Mouse (Mus musculus): ENCODE data around the gene Itk.

The Itk gene

DNA sequence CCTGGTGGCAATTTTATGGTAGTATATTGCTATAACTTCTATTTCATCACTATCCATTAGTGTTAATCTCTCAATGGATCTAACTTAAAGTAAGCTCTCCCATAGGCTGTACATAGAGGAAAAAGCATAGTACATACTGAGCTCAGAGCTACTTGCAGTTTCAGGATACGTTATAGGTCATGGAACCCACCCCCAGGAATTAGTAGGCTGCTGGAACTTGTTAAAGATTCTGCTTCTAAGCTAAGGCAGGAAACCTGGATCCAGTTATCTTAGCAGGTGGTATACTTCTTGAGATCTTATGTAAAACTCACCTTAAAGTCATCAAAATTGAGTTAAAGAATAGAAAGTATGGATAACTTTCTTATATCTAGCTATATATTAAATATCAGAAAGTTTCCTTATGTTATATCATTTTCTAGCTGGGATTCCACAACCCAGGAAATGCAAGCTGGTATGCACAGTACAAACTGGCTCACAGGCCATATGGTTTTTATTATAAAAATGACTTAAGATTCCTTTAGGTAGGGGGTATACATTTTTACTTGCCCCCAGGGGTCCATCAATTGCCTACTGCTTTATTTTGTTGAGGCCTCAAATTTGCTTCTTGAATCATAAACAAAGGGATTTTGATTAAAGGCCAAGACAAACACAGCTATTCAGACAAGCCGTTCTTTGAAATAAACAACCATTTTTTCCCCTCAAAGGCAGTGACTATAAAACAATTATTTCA, 39.5 kb downstream of the Itk start:
- DNase-seq, result no peak

DNA sequence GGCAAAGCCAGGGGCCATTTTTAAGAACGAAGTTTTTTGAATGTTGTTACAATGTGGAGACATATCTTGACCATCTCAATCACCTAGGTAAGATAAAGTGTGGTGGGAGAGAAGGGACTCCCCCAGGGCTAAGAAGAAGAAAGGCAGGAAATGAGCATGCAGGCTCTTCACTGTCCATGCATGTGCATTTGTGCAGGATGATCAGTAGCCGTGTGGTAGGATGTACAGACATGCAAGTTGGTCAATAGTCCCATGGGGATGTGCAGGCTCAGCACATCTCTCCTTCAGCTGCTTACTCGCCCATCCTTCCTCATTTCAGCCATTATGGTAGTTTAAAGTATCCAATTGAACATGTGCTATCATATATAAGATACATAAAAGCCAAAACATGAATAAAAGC, 40.9 kb downstream of the Itk start:
- no peak for DNase-seq

DNA sequence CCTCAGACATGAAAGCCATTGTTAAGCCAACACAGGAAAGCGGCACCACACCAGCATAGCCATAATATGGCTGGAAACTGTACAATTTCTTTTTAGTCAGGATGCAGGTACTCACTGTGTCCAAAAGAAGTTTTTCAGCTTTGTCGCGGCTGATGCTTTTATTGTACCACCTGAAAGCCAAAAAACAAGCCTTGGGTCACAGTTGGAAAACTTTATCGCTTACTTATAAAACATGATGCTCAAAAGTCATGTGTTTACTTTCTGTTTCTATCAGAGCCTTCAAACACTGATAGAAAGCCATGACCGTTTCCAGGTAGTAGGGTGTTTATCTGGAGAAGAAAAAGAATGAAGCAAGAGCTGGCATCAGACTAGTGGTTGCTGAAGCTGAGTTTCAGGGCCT, 41.6 kb downstream of the Itk start:
- DNase-seq, result no peak

DNA sequence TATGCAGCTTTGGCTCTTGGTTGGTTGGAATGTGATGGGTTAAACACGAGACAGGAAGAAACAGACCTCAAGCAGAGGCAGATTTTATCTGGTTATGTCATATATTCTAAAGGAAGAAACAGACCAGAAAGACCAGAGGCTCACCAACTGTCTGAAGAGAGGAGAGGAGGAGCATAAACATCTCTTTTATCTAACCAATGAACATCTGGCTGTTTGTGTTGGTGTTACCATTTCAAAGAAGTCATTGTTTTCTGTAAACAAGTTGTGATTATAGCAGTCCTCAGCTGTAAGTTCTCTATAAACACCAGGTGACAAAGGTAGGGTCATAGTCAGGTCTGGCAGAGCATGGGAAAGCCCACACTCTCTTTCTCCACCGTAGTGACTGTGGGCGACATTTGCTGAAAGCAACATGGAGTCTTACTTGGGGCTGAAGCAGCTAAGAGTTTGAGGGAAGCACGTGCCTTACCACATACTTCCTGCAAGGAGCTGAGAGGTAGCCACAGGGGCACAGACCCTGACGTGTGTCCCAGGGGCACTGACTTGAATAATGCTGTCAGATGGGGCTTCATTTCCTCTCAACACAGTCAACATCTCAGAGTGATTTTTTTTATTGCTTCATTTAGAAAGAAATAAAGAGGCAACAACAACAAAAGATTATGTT, 45.3 kb downstream of the Itk start:
- no peak for DNase-seq

DNA sequence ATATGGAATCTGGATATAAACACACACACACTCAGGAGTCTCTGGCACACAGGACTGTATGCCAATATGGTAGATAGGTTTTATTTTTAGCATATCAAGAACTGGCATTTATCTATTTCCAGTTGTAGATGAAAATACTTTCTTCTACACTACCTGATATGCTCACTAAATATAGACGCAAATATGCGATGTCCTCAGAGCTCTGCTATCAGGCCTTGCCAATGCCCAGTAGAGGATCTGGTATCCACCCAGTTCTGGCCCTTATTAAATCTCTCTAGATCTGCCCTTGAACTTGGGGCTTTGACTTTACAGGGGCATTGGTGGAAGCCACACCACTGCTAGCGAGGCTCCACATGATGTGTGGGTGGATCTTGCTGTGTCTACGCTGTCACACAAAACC, 47.4 kb downstream of the Itk start:
- no peak for DNase-seq

GRCm38 (mm10) chr11:46336020-46336419, 53.3 kb downstream of the Itk start:
- DNase-seq, result no peak

DNA sequence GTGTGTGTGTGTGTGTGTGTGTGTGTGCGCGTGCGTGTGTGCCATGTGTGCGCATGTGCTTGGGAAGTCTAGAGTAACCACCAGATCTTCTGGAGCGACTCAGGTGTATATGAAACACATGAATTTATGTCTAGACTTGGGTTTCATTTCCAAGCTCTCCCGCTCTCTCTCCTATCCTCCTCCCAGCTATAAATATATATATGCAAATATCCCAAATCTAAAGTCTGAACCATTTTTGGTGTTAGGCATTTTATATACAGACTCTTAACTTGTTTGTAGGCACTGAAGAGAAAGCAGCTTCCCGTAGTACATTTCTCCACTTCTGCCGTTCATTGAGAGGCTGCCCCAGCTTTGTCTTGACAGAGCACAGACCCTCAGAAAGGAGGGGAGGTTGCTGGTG, 57.1 kb downstream of the Itk start:
- no peak for DNase-seq

DNA sequence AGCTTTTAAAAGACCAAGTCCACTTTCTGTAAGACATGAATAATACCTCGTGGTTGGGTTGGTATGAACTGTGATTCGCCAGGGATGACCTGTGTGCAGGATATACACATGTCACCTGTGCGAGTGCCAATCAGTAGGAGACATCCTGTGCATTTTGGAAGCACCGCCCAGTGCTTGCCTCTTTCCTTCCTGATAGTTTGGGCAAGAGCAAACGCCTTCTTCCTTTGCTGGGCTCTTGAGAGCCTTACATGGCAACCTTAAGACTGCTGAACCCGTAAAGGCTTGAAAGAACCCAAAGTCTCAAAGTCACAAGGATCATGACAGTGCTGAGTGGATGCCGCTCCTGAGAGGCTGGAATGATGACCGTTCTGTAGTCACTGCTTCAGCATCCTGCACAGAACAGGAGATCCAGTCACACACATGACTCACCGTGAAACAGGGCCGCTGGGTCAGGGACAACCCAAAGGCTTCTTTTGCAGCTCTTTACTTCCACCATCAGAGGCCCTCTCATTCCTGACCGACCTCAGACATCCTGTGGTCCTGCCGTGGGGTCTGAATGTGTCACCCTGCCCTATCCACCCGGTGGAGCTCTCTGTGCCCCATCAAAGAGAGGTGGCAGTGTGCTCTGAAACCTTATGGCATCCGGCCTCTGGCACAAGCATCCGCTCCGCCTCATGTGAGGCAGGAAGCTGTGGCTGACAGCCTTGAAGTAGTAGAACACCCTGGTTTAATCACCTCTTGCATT, 62.9 kb downstream of the Itk start:
- no peak for DNase-seq

DNA sequence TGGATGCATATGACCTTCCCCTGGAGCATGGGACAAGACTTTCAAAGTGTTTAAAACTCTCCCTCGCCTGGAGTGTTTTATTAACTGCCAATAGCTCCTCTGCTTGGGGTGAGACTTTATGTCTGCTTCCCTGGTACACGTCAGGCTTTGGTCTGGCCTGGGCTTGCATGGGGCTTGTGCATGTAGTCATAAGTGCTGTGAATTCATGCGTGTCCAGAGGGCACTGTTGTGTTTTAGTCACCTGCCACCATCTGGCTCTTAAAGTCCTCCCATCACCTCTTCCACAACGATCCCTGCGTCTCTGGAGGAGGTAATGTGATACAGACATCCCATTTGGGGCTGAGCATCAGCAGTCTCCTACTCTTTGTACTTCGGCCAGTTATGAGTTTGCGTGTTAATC, 67.8 kb downstream of the Itk start:
- DNase-seq, result no peak

DNA sequence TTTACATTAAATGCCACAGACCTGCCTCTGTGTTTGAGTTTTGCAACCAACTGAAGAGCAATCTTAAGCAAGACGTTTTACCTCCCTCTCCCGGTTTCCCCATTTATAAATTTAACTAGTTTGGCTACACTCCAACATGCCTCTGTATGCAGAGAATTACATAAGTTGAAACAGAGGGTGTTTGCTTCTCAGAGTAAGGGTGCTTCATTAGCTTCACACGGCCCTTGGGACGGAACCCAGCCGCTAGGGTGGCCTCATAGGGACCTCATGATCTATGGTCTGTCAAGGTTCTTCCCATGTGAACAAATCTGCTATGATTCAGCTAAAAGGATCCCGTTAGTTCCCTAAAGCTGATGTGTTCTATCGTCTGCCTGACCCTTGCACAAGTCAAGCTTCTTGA, 74.8 kb downstream of the Itk start:
- DNase-seq, result no peak

DNA sequence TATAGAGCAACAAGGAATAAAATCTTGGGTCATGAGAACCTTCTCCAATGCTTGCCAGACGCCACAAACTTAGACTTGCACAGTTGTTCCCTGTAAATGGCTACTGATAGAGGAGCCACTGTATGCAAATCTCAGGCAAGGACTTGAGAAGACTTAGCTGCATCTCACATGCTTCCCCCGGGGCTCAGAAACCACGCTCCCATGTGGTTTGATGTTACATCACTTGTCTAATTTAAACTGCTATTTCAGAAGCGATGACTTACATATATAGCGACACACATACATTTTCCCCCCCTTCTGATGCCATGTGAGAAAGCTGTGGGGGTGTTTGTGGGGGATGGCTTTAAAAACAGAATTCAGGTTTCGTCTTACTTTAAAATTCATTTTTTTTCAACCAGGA, 75.5 kb downstream of the Itk start:
- no peak for DNase-seq

GRCm38 (mm10) chr11:46312523-46313035, 76.7 kb downstream of the Itk start, which contains the start of gene Cyfip2:
Cyfip2 (minus strand) TSS chr11:46312859.
- no peak for DNase-seq

DNA sequence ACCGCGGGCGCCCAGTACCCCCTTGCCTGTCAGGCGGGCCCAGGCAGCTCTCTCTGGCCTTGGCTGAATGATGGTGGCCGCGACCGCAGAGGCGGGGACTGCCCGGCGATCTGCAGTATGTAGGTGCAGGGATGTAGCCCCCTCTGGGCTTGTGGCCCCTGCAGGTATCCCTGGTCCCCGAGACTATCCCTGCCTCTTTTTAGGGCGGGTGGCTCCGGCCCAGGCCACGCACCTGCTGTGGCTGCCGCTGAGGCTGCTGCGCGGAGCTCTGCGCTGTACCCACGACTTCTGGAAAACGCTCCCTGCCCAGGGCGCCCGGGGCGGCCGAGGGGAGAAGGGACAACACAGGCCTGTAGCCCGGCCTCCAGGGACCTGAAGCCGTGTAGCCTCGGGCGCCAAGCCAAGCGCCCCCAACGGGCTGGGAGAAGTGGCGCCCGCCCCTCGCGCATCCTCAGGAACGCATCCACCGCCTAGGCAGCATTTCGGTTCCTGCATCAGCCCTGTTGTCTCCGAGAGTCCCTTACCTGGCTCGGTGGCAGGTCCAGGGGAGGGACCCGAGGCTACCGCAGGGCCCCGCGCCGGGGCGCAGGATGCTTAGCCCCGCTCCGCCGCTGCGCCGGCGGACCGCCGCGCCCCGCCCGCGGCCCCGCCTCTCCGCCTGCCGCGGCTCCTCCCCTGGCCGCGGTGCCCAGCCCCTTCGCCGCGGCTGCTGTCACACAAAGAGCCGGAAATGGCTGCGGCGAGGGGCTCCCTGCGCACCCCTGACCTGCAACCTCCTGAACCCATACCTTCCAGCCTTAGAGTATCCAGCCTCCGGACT, 77.4 kb downstream of the Itk start:
- peak; percentile 59 for DNase-seq

GRCm38 (mm10) chr11:46311181-46311702, 78.1 kb downstream of the Itk start:
- no peak for DNase-seq

DNA sequence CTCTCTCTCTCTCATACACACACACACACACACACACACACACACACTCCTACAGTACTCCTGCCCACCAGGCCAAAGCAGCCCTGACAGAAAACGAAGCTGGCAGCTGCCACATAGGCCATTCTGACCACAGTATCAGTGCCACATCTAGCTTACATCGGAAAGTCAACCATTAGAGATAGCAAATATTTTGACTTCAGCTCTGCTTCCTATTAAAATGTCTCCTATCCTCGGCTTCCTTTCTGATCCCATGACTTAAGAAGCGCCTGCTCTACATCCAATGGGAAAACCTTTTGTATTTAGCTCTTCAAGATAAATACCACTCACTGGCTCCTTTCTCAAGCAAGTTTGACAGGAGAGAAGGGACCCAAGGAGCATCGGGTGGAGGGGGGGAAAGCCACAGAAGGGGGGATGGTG, 78.7 kb downstream of the Itk start:
- DNase-seq, result no peak

DNA sequence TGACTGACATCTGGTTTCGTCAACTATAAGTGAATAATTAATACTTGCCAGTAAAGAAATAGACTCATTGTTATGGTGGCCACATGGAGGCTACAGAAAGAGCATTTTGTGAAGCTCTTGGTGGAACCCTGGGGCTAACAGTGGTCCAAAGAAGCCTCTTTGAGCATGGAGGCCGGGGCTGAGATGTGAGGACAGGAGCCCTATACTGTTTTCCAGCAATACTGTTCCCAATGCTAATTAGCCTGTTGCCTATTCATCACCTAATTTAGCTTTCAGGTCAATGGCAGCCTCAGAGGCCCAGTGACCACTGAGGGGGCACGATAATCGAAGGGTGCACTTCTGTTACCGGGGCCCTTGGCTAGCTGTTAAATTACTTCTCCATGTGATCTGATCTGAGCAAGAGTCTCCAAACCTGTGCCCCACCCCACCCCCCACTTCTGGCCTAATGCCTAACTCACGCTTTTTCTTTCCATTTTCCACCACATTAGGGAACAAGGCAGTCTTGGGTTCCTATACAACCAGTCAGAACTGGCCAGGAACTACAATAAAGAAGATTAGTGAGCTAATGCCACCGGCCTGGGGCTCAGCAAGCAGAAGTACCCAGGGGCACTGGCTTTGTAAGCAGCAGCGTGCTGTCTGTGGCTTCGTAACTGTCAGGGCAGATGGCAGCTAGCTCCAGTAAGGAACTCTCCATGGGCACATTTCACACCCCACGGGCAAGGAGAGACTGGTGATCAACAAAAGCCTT, 79.3 kb downstream of the Itk start:
- DNase-seq, result no peak

GRCm38 (mm10) chr11:46309111-46309741, 80.1 kb downstream of the Itk start:
- no peak for DNase-seq

DNA sequence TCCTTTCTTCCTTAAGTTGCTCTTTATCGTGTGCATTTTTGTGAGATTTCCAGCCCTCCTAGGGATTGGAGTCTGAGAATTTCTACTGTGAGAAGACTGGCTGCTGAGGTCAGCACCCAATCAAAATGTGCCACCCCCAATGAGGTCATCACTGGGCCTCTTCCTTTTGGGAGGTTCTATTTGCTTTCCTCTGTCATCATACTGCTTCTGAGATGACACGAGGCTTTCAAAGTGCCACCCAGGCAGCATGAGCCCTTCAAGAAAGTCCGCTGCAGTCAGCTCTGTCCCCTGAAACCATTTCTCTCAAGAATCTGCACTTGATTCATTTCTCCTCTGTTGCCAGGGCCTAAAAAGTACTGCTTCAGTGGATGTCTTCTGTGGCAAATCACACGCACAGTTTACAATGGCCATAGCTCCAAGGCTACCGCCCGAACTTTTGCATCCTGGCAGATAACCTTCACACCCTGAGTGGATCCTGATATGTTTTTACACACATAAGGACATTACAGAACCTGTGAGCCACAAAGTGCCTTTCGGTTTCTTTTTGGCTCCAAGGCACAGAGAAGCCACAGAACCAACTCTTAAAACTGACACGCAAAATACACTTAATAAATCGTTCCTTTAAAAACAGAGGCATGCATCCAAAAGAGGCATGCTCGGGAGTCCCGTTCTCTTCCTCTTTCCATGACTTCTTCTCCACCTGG, 80.9 kb downstream of the Itk start:
- DNase-seq, result no peak

GRCm38 (mm10) chr11:46307768-46308167, 81.5 kb downstream of the Itk start:
- no peak for DNase-seq

- no peak for DNase-seq
Measured at GRCm38 (mm10) chr11:46306776-46307175, 82.5 kb downstream of the Itk start.

Data from liver (tissue).